ENCODE assay signal across 8 mouse cellular contexts in the genomic region with DNA sequence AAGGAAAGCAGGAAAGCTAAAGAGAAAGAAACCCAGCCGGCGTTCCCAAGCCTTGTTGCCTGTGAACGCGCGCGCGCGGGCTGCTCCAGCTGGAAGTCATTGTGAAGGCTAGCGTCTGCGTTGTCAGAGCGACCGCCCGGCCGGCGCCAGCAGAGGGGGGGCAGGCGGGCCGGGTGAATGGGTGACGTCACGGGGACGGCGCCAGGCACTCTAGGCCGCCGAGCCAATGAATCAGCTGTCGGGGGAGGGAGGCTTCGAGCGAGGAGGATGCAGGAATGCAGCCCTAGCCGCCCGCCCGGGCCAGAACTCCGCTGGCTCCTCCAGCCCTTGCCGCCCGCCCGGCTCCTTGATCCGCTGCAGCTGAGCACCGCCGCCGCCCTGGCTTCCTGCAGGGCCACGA. TPM values are rescaled to one million over a fixed set of nuclear protein-coding genes. Genes with fewer than 3 reads are reported as not detected.
DNase-seq lines count a peak whose midpoint lies in the region; ATAC-seq and TF ChIP-seq lines count a peak whose summit lies in the region.

No protein-coding gene starts in this region.

- peak overlapping the region; percentile 71 for H3K4me2 ChIP-seq in hindbrain, embryonic 12.5 days (replicated peaks)
- peak overlapping the region; percentile 69 for H3K4me2 ChIP-seq in lung, embryonic 14.5 days

- peak; percentile 75 for DNase-seq in WW6 (ENCODE audit: low read depth, low spot score)
- DNase-seq in cerebellum, postnatal 25 days: peak; percentile 87 to 94
- peak; percentile 90 to 96 for DNase-seq in frontal cortex, postnatal 36 days (ENCODE audit: low spot score in 2 of 2)
- DNase-seq in layer of hippocampus, adult 9-11 months: peak; percentile 95
- peak; percentile 98 for DNase-seq in lung, embryonic 14.5 days
- DNase-seq in ovary, postnatal 14 days (ENCODE audit: low spot score): peak; percentile 92
- DNase-seq in thymus, postnatal 36 days: peak; percentile 19 to 40

- no peaks in the 10 kb centered on the region for H3K36me3 ChIP-seq in hindbrain, embryonic 12.5 days
- H3K36me3 ChIP-seq in lung, embryonic 14.5 days (ENCODE audit: insufficient read depth): no peaks in the 10 kb centered on the region

- peaks cover 19% of the 10 kb centered on the region for H3K4me1 ChIP-seq in hindbrain, embryonic 12.5 days
- peaks cover 6% of the 10 kb centered on the region; the same call in 1 of the 2 replicates for H3K4me1 ChIP-seq in lung, embryonic 14.5 days (ENCODE audit: insufficient read depth)

- peak overlapping the region; percentile 73 for H3K9ac ChIP-seq in hindbrain, embryonic 12.5 days
- H3K9ac ChIP-seq in lung, embryonic 14.5 days: peak overlapping the region; percentile 58

- no peak for TF ChIP-seq CTCF in lung, embryonic 14.5 days (IDR thresholded peaks at IDR 0.05; ENCODE audit: low read depth)

- under 1% methylated on average over 33 of the region's 38 CpGs for WGBS in hindbrain, embryonic 12.5 days
- WGBS in lung, embryonic 14.5 days: under 1% methylated on average over 38 of the region's 38 CpGs

- peak overlapping the region; percentile 93 for H3K27ac ChIP-seq in hindbrain, embryonic 12.5 days
- H3K27ac ChIP-seq in lung, embryonic 14.5 days (ENCODE audit: low read depth): peak overlapping the region; percentile 96

- no peaks in the 10 kb centered on the region for H3K9me3 ChIP-seq in hindbrain, embryonic 12.5 days (replicated peaks)
- H3K9me3 ChIP-seq in lung, embryonic 14.5 days (ENCODE audit: low read depth, low read length): no peaks in the 10 kb centered on the region

- H3K4me3 ChIP-seq in hindbrain, embryonic 12.5 days: peak overlapping the region; percentile 39
- peak overlapping the region; percentile 31 for H3K4me3 ChIP-seq in lung, embryonic 14.5 days (ENCODE audit: low read depth, low read length)

- no peaks in the 10 kb centered on the region for H3K27me3 ChIP-seq in hindbrain, embryonic 12.5 days
- no peaks in the 10 kb centered on the region for H3K27me3 ChIP-seq in lung, embryonic 14.5 days (ENCODE audit: insufficient read depth, low read length)

- peak; percentile 98 for ATAC-seq in hindbrain, embryonic 12.5 days (ENCODE audit: low FRiP score)
- peak; percentile 98 for ATAC-seq in lung, embryonic 14.5 days (ENCODE audit: insufficient read depth)

RNA-seq across cellular contexts. Expression of gene Id4, which starts 33.3 kb away (rescaled TPM):
- polyA plus RNA-seq in hindbrain, embryonic 12.5 days (2016; fragmentation: Nextera tagmentation; extraction: Ambion mirVana): 85.5 and 96.2 TPM in 2 replicates
- polyA plus RNA-seq in lung, embryonic 14.5 days (2014; fragmentation: Nextera tagmentation; extraction: Ambion mirVana): 8.3 and 8.4 TPM in 2 replicates

Comparison
In these comparisons a context has a peak if more than half of its experiments do, and no peak if none do; other contexts are left out.
1. Peak in every context shown above with its lines: DNase-seq, ATAC-seq, H3K4me3 ChIP-seq and H3K27ac ChIP-seq.
2. DNase-seq: peak in every context shown above with its lines; median percentile 98 in lung, embryonic 14.5 days; 95 in layer of hippocampus, adult 9-11 months; 93 in frontal cortex, postnatal 36 days; 92 in ovary, postnatal 14 days; 90 in cerebellum, postnatal 25 days; 75 in WW6; 30 in thymus, postnatal 36 days.